Comparison of ENCODE assay signal across 21 mouse cellular contexts in the genomic region with DNA sequence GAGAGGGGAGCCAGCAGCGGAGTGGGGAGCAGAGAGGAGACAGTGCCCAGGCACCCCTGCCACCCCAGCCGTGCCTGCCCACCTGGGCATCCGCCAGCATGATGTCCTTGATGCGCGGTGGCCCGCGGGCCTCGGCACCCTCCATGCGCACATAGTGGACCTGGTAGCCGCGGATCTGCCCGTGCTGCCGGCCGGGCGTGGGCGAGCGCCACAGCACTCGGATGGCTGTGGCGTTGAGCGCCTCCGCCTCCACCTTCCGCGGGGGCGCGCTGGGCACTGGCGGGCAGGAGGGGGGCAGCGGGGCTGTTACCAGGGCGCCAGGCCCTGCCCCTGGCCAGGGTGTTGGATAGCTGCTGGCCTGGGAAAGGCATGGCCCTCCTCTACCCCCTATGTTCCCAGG.
"Had no signal": no experiment of that assay in that cellular context is flagged by ENCODE, and none has a peak within 500 bp of the region (broad histone marks: within the 10 kb centered on the region; RNA-seq: fewer than 3 reads in every experiment).

No protein-coding gene starts in this region.

- H3K27ac ChIP-seq: kidney, embryonic 15.5 days; limb, embryonic 12.5 days; liver, embryonic 13.5 days; lung, embryonic 15.5 days; macrophage; midbrain, embryonic 15.5 days; neural tube, embryonic 13.5 days had no signal

- H3K4me3 ChIP-seq: kidney, embryonic 15.5 days; limb, embryonic 12.5 days; liver, embryonic 13.5 days; lung, embryonic 15.5 days; megakaryocyte, embryonic 14.5 days; midbrain, embryonic 15.5 days; neural tube, embryonic 13.5 days had no signal

- ATAC-seq: intestine, embryonic 16.5 days; liver, postnatal 0 days; midbrain, embryonic 15.5 days had no signal

- DNase-seq: kidney, adult 2 months; kidney, postnatal 14 days; layer of hippocampus, adult 9-11 months; layer of hippocampus, postnatal 36 days; liver; liver, embryonic 13.5 days; liver, postnatal 0 days; lung, postnatal 14 days; retina, postnatal 1 day; right cerebral cortex, postnatal 14 days; spleen, adult 18-20 months; thymus, adult 18-20 months; thymus, postnatal 14 days had no signal
